Mouse (Mus musculus) megakaryocyte progenitor cell, adult 5-6 weeks (primary cell): ENCODE measurements around the gene Gm44973. TPM values are rescaled to one million over a fixed set of nuclear protein-coding genes. Genes with fewer than 3 reads are reported as not detected.
A peak's percentile ranks its signal among the peaks of the same experiment; 100 is the strongest.
"Not testable (repeated sequence)": the region's sequence is repeated elsewhere in the genome, so short reads cannot be mapped to it uniquely, and the experiment has no call there.

Experiments
- ATAC-seq: replicated peaks from 2 replicates; pipeline ENCODE4 v1.8.0; 2016; ENCODE audit warnings: mild to moderate bottlenecking, moderate TSS enrichment, inconsistent platforms; ENCODE audit not compliant: poor library complexity
- total RNA-seq, 2 experiments: library from RNA; stranded (forward) in 1 of 2; stranded (reverse) in 1 of 2; fragments of 157-497, 149-512 nt in 1 of 2; fragments of 200-1000 nt in 1 of 2; gene quantifications; 2 replicates each; pipeline versions ENCODE4 v1.2.3 to v1.2.4; 2015 to 2017

The Gm44973 gene
- 1.9 and 4.6 TPM in 2 replicates for total RNA-seq (2015)
- not detected in 2 replicates for total RNA-seq (2017)

DNA sequence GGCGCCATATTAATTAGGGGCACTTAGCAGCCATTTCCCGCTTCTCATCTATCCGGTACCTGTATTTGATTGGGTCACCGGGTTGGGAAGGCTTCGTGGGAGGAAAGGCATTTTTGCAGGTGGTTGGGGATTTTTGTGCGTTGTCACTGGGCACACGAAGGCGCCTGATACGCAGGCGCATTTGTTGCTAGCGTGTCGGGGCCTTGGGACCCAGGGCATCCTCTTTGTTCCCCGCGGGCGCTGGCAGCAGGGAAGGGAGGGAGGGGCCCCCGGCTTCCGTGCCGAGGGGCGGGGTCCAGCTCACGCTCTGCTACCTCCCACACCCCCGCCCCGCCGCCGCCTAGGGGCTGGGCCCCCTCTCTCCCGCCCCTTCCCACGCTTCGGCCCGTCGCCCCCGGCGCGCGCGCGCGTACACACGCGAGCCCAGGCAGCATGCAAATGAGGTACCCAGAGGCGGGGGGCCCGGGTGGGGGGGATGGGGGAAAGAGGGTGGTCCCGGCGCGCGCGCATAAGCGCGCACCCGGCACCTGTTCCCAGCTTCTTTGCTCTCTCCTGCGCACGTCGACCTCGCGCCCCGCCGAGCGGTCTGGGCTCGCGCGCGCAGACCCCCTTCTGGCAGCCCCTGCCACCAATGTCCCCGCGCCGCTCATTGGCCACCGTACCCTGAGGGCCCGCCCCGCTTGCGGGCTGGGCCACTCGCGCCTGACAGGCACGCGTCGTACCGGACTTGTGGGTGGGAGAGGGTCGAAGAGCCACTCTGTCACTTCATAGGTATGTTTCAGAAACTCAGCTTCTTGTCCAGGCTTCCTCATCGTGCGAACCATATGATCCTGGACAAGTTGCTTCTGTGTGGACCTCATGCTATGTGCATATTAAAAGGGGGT is at the start of gene Gm44973:
Gene Gm44973, plus strand, starts transcription at position 379 of the 884 bp plus-strand sequence.
- peak; percentile 55 for ATAC-seq

DNA sequence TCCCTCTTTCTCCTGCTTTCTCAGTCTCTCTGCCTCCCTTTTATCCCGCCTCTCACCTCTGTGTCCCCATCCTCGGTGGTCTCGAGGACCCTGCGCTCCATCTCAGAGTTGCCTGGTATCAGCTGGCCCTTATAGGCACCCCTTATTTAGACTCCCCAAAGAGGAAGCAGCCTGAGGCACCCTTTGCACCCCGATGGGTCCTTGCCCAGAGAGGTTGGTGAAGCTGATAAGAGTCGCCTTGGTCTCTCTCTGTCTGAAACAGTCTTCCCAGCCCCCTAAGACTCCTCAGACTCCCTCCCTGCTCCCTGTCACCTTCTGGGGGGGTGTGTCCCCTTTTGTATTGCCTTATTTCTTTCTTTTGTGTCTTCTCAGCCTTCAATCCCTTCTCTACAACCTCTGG is 44.2 kb upstream of the Gm44973 start, which contains the start of gene Sbk3:
Gene Sbk3, minus strand, starts transcription at position 101 of the 400 bp plus-strand sequence.
- ATAC-seq: no peak

DNA sequence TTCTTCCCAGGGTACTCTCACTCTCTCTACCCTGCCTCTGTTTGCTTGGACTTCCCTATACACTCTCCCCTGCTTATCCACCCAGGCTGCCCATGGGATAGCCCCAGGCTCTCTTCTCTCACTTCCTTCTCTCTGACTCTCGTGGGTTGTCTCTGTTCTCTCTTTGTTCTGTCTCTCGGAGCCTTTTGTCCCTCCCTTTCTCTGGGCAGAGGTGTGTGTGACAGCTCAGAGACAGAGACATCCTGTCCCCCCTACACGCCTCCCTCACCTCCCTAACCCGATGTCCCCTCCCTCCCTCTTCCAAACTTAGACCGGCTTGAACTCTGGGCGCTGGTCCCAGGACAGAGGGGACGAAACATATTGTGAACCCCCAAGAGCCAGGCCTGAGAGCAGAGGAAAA is 43.6 kb upstream of the Gm44973 start:
- peak; percentile 45; the same call in 1 of the 2 replicates for ATAC-seq

- ATAC-seq: no peak
These were observed 42.8 kb upstream of the Gm44973 start for GRCm38 (mm10) chr7:4972321-4973047.

DNA sequence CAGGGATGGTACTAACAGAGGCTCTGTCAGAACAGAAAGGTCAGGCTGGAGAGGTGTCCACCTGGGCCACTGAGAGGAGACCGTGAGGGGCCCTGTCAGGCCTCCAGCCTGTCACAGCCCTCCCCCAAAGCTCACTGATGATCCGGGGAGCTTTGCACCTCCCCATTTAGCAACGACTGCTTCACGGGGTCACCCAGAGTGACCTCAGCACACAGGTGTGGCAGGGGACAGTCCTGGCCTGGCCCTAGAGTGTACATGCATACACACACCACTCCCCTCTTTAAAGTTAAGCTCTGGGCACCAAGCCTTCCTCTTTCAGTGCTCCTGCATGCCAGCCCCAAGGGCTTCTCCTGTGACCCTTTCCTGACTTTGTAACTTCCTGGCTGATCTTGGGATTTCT is 39.8 kb upstream of the Gm44973 start:
- ATAC-seq: no peak

DNA sequence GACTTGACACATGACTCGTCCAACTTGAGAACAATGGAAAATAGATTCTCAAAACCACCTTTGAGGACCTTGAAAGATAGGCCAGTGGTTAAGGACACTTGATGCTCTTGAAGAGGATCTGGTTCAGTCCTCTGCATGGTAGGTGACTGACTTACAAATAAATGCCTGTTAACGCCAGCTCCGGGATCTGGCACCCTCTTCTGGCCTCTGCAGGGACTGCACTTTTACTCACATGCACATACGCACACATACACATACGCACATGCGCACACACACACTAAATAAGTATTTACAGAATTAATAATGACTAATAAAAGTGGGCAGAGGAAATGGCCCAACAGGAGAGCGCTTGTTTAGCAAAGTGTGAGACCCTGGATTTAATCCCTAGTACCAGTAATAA is 38.5 kb upstream of the Gm44973 start:
- ATAC-seq: no peak

DNA sequence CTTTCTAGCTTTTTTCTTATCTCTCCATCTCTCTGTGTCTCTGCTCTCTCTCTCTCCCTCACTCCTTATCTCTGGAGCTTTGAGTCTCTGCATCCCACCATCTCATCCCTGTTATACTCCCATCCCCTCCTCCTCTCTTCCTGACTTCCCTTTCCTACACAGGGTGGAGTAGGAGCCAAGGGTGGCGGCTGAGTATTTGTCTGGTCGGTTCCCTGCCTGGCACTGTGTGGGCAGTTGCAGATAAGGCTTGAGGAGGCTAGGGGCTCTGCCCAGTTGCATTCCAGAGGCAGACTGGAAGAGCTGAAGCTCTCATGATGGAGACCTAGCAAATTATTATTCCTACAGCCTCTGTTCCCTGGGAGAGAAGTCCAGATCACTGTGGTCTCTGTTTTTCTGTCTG is 27.0 kb upstream of the Gm44973 start:
- no peak for ATAC-seq

DNA sequence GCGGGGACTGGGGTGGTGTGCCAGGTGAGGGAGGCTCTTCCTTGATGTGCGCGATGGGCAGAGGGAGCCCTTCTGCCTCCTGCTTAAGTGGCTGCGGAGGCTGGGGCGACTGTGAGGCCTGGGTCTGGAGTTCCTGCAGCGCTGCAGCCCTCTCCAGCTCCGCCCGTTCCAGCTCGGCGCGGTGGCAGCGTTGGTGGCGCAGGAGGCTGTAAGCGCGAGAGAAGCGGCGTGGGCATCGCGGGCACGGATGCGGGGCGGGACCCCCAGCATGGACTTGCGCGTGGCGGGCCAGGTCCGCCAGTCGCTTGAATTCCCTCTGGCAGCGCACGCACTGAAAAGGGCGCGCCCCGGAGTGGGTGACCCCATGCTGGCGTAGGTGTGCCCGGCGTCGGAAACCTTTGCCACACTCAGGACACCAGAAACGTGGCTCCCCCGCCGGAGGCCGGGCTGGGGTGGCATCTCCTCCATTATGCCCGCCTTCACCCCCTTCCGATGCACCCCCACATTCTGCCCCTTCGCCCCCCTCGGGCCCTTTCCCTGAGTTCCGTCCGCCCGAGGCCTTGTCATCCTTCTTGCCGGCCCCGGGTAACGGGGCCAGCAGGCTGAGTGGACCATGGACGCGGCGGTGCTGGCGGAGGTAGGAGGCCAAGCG is 21.8 kb upstream of the Gm44973 start:
- ATAC-seq: no peak

GRCm38 (mm10) chr7:4993999-4994788 is 21.1 kb upstream of the Gm44973 start:
- no peak for ATAC-seq

DNA sequence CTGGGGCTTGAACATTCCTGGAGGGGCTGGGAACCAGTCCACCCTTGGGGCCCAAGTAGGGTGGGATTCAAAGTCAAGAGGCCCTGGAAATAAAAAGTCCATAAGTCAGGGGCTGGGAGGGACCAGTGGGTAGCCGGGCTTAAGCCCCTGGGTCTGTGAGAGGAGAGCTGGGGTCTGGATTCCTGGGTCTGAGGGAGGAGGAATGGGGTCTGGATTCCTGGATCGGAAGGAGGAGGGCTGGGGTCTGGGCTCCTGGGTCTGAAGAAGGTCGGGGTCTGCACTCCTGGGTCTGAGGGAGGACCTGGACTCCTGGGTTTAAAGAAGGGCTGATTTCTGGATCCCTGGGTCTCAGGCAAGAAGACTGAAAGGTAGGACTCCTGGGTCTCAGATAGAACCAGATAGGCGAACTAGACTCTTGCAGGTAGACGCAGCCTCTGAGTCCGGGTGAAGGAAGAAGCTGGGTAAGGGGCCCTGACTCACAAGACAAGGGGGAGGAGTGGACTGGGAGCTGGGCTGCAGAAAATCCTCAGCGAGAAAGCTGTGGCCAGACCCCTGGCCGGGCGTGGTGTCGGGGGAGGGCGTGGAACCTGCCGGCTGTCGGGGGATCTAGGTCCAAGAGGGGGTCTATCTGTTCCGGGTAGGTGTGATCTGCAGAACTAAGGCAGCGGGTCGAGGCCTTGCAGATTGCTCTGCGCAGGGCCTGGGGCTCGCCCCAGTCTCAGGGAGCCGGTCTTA is 19.9 kb upstream of the Gm44973 start:
- ATAC-seq: no peak

DNA sequence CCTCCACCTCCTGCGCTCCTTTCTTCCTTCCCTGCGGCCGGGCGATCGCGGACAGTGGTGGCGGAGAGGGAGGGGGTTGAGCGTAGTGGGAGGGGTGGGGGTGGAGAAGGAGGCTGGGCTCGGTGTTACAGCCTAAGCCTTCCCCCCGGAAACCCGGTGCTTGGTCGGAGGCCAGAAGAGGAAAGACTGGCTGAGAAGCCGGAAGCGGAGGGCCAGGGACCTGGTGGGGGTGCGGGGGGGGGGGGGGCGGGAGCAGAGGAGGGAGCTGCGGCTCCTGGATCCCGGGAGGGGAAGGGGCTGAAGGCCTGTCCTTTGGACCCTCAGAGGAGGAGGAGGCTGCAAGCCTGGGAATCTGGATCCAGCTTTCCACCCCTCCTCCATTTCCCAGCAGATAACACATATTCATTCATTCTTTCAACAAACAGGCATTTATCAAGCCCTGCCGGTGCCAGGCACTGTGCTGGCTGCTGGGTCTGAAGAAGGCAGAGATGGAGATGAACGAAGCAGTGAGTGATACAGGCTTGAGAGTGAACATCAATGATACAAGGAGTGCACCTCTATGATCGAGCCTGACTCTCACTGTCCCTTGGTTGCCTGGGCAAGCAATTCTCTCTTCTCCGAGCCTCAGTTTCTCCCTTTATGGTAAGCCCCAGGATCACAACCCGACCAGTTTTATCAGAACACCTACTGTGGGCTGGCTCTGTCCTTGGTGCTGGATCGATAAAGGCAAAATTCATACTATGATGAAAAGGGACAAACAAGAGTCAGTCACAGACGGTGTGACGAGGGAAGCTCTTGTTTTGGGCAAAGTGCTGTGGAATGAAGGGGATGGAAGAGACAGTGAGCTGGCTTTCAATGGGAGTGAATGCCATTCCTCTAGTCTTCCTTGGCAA is 19.0 kb upstream of the Gm44973 start, which contains the start of gene Zfp579:
Gene Zfp579, minus strand, starts transcription at position 156 of the 893 bp plus-strand sequence.
- peak; percentile 91 for ATAC-seq

DNA sequence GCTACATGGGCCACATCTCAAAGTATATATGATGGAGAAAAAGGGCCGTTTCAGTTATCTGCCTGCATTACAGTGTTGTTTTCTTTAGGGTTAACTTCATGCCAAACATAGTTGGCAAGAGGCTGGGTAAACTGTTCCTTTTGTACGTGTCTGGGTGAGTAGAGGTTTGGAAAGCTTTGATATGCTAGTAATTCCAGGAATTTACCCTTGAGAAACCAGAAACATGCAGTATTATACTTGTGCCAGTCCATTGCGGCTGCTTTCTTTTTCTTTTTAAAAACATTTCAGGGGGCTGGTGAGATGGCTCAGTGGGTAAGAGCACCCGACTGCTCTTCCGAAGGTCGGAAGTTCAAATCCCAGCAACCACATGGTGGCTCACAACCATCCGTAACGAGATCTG is 18.4 kb upstream of the Gm44973 start:
- no peak for ATAC-seq

GRCm38 (mm10) chr7:4999876-5000275 is 15.4 kb upstream of the Gm44973 start:
- peak; percentile 48; the same call in 1 of the 2 replicates for ATAC-seq

GRCm38 (mm10) chr7:5002876-5003275 is 12.4 kb upstream of the Gm44973 start:
- ATAC-seq: not testable (repeated sequence)

DNA sequence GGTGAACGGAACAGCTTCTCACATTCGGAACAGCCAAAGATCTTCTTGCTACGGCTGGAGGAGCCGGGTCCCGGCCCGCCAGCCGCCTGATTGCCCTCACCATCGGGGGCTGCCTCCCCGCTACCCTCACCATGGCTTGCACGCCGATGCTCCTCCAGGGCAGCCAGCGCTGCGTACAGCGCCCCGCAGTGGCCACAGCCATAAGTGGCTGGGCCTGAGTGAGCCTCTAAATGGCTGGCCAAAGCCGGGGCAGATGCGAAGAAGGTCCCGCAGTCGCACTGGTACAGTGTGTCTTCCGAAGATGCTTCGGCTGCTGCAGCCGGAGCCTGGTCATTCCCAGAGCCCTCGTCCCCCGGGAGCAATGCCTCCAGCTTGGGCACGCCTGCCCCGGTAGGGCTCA is 7.1 kb upstream of the Gm44973 start:
- ATAC-seq: no peak

- ATAC-seq: no peak
These were observed 2.4 kb upstream of the Gm44973 start for GRCm38 (mm10) chr7:5012681-5013513.

- ATAC-seq: peak; percentile 67
These were observed 812 bp upstream of the Gm44973 start, which contains the start of the genes Zfp524 and Fiz1 for GRCm38 (mm10) chr7:5014251-5015117. TSS of gene Zfp524 (plus strand) at chr7:5014415. TSS of gene Fiz1 (minus strand) at chr7:5014697.
